Mouse (Mus musculus): ENCODE results near the gene Sync. TPM values are rescaled to one million over a fixed set of nuclear protein-coding genes. Genes with fewer than 3 reads are reported as not detected.

Gene Sync
- total RNA-seq, 1 experiment = 2.1 TPM

DNA sequence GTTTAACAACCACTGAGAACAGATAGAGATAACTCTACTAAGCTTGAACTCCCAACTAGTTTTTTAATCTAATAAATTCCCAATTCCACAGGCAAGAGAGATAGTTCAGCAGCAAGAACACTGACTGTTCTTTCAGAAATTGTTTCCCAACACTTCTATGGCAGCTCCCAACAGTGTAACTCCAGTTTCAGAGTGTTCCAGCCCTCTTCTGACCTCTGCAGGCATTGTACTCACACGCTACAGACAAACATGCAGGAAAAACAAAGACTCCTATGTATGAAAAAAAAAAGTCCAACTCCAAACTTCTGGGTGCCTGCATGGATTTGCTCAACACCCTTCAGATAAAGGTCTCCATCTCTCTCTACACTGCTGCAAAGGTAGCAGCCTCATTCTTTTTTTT lies 45.4 kb downstream of the Sync start:
- peaks cover 29% of the 10 kb centered on the region for H3K36me3 ChIP-seq (ENCODE audit: control insufficient read depth, insufficient read depth, low read length, poor library complexity, severe bottlenecking)
- H3K9ac ChIP-seq (ENCODE audit: insufficient read depth, low read depth, low read length, poor library complexity, severe bottlenecking) = no peak overlapping the region; the same call in 1 of the 2 replicates
- peaks cover 2% of the 10 kb centered on the region in 2 experiments; a peak in 2 of 4 replicates for H3K4me1 ChIP-seq (ENCODE audit: control insufficient read depth in 2 of 2, insufficient read depth in 2 of 2, low read length in 2 of 2, poor library complexity in 1 of 2)
- peak overlapping the region in 1 of 2 experiments; percentile 100; a peak in 1 of 4 replicates for H3K4me3 ChIP-seq (ENCODE audit: insufficient read depth in 1 of 2, low read depth in 1 of 2, low read length in 2 of 2, poor library complexity in 1 of 2, severe bottlenecking in 1 of 2)
- in situ Hi-C loops (cut with MboI; ENCODE audit: low sequenced_read_pairs in 2 of 2, unreplicated experiment in 2 of 2) = no loop called here
- TF ChIP-seq MAFK (IDR thresholded peaks at IDR 0.05; ENCODE audit: insufficient read depth, low read depth, low read length) (no peak), ZNF384 (IDR thresholded peaks at IDR 0.05; ENCODE audit: low read depth, low read length) (no peak), CHD2 (IDR thresholded peaks at IDR 0.05; ENCODE audit: low read depth, low read length) (no peak), HCFC1 (IDR thresholded peaks at IDR 0.05; ENCODE audit: borderline replicate concordance, insufficient read depth, low read length) (no peak), ZC3H11A (IDR thresholded peaks at IDR 0.05; ENCODE audit: borderline replicate concordance, low read depth, low read length) (no peak)
- no peak overlapping the region for H3K27ac ChIP-seq (ENCODE audit: insufficient read depth, low read depth, low read length, poor library complexity, severe bottlenecking)
- H3K9me3 ChIP-seq (ENCODE audit: control insufficient read depth, insufficient read depth, low read depth, low read length) = no peaks in the 10 kb centered on the region
- no peak for DNase-seq (ENCODE audit: low read depth, low spot score)

DNA sequence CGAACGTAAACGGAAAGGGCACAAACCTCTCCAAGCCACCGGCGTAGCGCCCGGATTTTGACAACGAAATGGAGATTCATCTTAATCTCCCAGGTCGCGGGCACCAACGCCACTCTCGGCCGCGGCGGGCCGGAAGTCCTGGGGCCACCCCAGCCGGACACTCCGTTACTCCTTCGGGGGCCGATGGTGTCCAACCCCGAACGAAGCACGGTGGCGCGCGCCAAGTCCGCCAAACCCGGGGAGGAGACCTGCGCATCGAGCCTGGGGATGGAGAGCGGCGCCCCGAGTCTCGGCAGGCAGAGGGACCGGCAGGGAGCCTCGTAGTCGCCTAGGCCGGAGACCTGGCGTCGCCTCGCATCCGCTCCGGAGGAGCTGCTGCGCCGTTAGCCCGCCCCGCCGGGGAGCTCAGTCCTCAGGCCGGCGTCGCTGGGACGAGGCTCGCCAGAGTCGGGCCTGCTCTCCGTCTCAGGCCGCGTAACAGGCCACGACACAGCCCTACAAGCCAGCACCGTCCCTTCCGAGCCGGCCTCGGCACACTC lies 47.3 kb downstream of the Sync start:
- peak overlapping the region; percentile 100 for H3K9ac ChIP-seq (ENCODE audit: insufficient read depth, low read depth, low read length, poor library complexity, severe bottlenecking)
- DNase-seq (ENCODE audit: low read depth, low spot score) = no peak
- no peak for TF ChIP-seq ZNF384 (IDR thresholded peaks at IDR 0.05; ENCODE audit: low read depth, low read length)
- 0 out of 2 replicates have a peak, but pooled peaks have one; percentile 36 for TF ChIP-seq HCFC1 (IDR thresholded peaks at IDR 0.05; ENCODE audit: borderline replicate concordance, insufficient read depth, low read length)
- H3K36me3 ChIP-seq (ENCODE audit: control insufficient read depth, insufficient read depth, low read length, poor library complexity, severe bottlenecking) = peaks cover 17% of the 10 kb centered on the region
- H3K4me3 ChIP-seq (ENCODE audit: insufficient read depth in 1 of 2, low read depth in 1 of 2, low read length in 2 of 2, poor library complexity in 1 of 2, severe bottlenecking in 1 of 2) = peak overlapping the region; percentile 94 to 100
- peak overlapping the region; percentile 94 for H3K27ac ChIP-seq (ENCODE audit: insufficient read depth, low read depth, low read length, poor library complexity, severe bottlenecking)
- H3K9me3 ChIP-seq (ENCODE audit: control insufficient read depth, insufficient read depth, low read depth, low read length) = no peaks in the 10 kb centered on the region
- peaks cover 2% of the 10 kb centered on the region in 2 experiments; a peak in 2 of 4 replicates for H3K4me1 ChIP-seq (ENCODE audit: control insufficient read depth in 2 of 2, insufficient read depth in 2 of 2, low read length in 2 of 2, poor library complexity in 1 of 2)
- in situ Hi-C loops (cut with MboI; ENCODE audit: low sequenced_read_pairs in 2 of 2, unreplicated experiment in 2 of 2) = no loop called here

DNA sequence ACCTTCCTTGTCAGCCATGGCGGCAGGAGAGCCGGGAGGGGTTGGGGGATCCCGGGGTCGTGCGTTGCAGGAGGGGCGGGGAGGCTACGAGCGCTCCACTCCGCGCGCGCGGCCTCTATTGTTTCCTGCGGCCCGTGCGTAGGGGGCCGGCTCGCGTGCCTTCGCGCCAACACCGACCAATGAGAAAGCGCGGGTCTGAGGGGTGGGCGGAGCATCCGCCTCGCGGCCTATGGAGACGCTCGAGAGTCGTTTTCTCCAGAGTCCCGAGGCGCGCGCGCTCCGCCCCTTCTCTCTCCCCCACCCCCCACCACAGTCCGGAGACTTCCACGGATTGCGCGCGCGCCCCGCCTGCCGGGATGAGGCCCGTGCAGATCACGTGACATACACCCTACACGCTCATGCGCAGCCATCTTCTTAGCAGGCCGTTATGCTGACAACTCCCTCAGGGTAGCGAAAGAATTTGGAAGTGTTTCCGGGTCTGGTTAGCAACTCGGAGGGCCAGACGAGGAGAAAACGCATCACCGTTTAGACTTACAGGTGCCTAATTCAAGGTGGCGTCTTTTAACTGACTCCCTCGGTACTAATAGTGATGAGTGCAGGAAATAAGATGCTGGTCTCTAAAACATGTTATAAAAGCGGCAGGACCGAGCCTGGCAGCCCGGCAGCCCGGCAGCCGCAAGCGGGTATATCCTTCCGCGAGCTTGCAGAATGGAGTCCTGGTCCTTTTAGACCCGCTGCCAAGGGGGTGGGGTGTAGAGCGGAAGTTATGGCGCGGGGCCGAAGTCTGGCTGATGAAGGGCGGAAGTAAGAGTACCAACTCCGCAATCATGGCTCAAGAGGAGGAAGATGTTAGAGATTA lies 48.0 kb downstream of the Sync start, which contains the start of the genes Rbbp4 and Zbtb8os:
Gene Rbbp4 (minus strand): TSS at position 155 of the 859 bp plus-strand sequence.
Gene Zbtb8os (plus strand): TSS at position 480 of the 859 bp plus-strand sequence.
- H3K36me3 ChIP-seq (ENCODE audit: control insufficient read depth, insufficient read depth, low read length, poor library complexity, severe bottlenecking) = peaks cover 15% of the 10 kb centered on the region
- in situ Hi-C loops (cut with MboI; ENCODE audit: low sequenced_read_pairs in 2 of 2, unreplicated experiment in 2 of 2) = no loop called here
- H3K4me1 ChIP-seq (ENCODE audit: control insufficient read depth in 2 of 2, insufficient read depth in 2 of 2, low read length in 2 of 2, poor library complexity in 1 of 2) = peaks cover 2% of the 10 kb centered on the region in 2 experiments; a peak in 2 of 4 replicates
- H3K27ac ChIP-seq (ENCODE audit: insufficient read depth, low read depth, low read length, poor library complexity, severe bottlenecking) = peak within 1 kb of the TSS; percentile 99
- H3K9ac ChIP-seq (ENCODE audit: insufficient read depth, low read depth, low read length, poor library complexity, severe bottlenecking) = peak within 1 kb of the TSS; percentile 100
- peak; percentile 97 for DNase-seq (ENCODE audit: low read depth, low spot score)
- H3K4me3 ChIP-seq (ENCODE audit: insufficient read depth in 1 of 2, low read depth in 1 of 2, low read length in 2 of 2, poor library complexity in 1 of 2, severe bottlenecking in 1 of 2) = peak within 1 kb of the TSS; percentile 94 to 100
- no peak for TF ChIP-seq ZC3H11A (IDR thresholded peaks at IDR 0.05; ENCODE audit: borderline replicate concordance, low read depth, low read length)
- TF ChIP-seq ZNF384 (IDR thresholded peaks at IDR 0.05; ENCODE audit: low read depth, low read length) = no peak
- no peak for TF ChIP-seq MAFK (IDR thresholded peaks at IDR 0.05; ENCODE audit: insufficient read depth, low read depth, low read length)
- TF ChIP-seq HCFC1 (IDR thresholded peaks at IDR 0.05; ENCODE audit: borderline replicate concordance, insufficient read depth, low read length) = peak; percentile 61; the same call in 1 of the 2 replicates
- TF ChIP-seq CHD2 (IDR thresholded peaks at IDR 0.05; ENCODE audit: low read depth, low read length) = no peak
- H3K9me3 ChIP-seq (ENCODE audit: control insufficient read depth, insufficient read depth, low read depth, low read length) = no peaks in the 10 kb centered on the region

DNA sequence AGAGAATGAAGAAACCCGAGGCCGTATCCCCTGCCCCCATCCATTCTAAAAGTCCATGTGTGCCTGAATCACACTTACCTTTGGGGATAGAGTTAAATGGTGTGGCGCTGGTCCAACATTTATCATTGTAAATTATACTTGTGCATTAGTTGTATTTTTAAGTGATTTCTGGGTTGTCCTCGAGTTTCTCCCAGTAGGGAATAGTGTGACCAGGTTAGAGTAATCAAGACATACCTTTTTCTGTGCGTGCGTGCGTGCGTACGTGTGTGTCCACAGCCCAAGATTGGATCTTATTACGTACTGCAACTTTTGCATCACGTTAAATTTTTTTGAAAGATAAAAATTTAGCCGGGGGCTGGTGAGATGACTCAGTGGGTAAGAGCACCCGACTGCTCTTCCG lies 48.9 kb downstream of the Sync start:
- H3K9me3 ChIP-seq (ENCODE audit: control insufficient read depth, insufficient read depth, low read depth, low read length) = no peaks in the 10 kb centered on the region
- H3K4me3 ChIP-seq (ENCODE audit: insufficient read depth in 1 of 2, low read depth in 1 of 2, low read length in 2 of 2, poor library complexity in 1 of 2, severe bottlenecking in 1 of 2) = peak overlapping the region; percentile 81 to 88
- no peak for TF ChIP-seq MAFK (IDR thresholded peaks at IDR 0.05; ENCODE audit: insufficient read depth, low read depth, low read length)
- TF ChIP-seq CHD2 (IDR thresholded peaks at IDR 0.05; ENCODE audit: low read depth, low read length) = no peak
- no peak for TF ChIP-seq HCFC1 (IDR thresholded peaks at IDR 0.05; ENCODE audit: borderline replicate concordance, insufficient read depth, low read length)
- no peak for TF ChIP-seq ZNF384 (IDR thresholded peaks at IDR 0.05; ENCODE audit: low read depth, low read length)
- no peak for TF ChIP-seq ZC3H11A (IDR thresholded peaks at IDR 0.05; ENCODE audit: borderline replicate concordance, low read depth, low read length)
- peak overlapping the region; percentile 99; the same call in 1 of the 2 replicates for H3K27ac ChIP-seq (ENCODE audit: insufficient read depth, low read depth, low read length, poor library complexity, severe bottlenecking)
- H3K9ac ChIP-seq (ENCODE audit: insufficient read depth, low read depth, low read length, poor library complexity, severe bottlenecking) = peak overlapping the region; percentile 91
- H3K36me3 ChIP-seq (ENCODE audit: control insufficient read depth, insufficient read depth, low read length, poor library complexity, severe bottlenecking) = peaks cover 11% of the 10 kb centered on the region
- in situ Hi-C loops (cut with MboI; ENCODE audit: low sequenced_read_pairs in 2 of 2, unreplicated experiment in 2 of 2) = no loop called here
- DNase-seq (ENCODE audit: low read depth, low spot score) = no peak
- peaks cover 0 to 2% of the 10 kb centered on the region in 2 experiments; a peak in 2 of 4 replicates for H3K4me1 ChIP-seq (ENCODE audit: control insufficient read depth in 2 of 2, insufficient read depth in 2 of 2, low read length in 2 of 2, poor library complexity in 1 of 2)
